Mouse (Mus musculus): ENCODE data around the gene Olfr1141. TPM values are rescaled to one million over a fixed set of nuclear protein-coding genes. Genes with fewer than 3 reads are reported as not detected.

Olfr1141 gene
- polyA plus RNA-seq (2012; ENCODE audit: low replicate concordance), result not detected in 2 replicates

DNA sequence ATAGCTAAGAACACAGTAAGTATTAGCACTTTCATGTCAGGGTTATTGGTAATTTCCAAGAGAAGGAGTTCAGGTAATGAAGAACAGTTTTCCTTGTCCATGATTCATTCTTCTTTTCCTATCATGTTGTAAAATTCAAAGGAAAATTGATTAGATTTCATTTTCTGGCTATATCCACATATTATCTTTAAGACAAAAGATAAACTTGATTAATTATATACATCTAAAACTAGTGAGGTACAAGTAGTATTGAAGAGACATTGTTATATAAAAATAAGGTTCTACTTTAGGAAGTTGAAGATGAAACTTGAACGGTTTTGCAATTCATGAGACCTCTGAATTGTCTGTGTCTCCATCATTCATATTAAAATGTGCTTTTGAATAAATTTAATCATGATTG, at the start of gene Olfr1141:
Gene Olfr1141 (minus strand): TSS at position 101 of the 400 bp plus-strand sequence.

DNA sequence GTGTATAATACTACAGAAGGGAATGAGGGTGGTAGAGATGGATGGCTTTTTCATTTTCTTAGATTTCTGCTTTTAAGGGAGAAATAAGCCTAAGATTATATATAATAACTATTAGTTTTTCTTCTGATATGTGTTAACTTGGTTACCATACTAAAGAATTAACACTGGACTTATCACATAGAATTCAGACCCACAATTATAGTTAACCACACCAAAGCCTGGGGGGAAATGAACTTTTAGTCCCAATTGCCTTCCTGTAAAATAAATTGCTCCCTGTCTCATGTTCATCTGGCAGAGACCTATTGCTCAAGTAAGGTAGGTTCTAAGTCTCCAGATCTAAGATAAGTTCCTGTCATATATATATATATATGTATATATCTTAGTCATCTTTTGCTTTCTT, 46.5 kb upstream of the Olfr1141 start, which contains the start of gene Olfr1143:
Gene Olfr1143 (plus strand): TSS at position 301 of the 400 bp plus-strand sequence.

DNA sequence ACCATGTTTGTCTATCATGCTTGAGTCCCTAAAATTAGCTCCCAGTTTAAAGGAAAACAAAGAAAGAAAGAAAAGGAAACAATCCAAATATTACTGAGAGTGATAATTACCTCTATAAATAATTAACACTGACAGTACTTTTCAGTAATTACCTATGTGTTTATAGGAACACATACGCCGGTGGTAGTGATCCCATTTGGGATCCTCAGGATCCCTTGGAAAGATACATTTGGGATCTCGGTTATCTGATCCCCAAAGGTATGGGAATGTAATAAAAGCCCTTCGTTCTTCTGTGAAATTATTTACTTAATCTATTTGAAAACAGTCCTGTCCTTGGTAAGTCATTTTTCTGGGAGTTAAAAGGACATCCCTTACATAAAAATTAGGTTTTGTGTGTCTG, 25.4 kb upstream of the Olfr1141 start, which contains the start of gene Olfr152:
Gene Olfr152 (plus strand): TSS at position 301 of the 400 bp plus-strand sequence.

DNA sequence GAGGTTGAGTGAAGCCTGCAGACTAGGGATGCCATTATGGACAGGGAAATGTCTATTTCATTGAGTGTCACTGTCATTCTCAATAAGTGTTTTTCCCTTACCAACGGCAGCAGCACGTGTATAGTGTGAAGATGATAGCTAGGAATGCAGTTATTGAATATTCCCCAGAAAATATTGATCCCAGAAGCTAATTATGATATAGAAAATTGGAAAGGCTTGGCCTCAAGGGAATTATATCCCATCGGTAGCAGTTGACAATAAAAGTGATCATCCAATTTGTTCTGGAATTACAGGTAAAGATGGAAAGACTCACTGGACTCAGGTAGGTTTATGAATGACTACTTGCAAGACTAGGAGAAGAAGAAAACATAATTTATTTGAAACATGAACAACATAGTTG, 10.3 kb downstream of the Olfr1141 start, which contains the start of gene Olfr1140:
Gene Olfr1140 (plus strand): TSS at position 301 of the 400 bp plus-strand sequence.

DNA sequence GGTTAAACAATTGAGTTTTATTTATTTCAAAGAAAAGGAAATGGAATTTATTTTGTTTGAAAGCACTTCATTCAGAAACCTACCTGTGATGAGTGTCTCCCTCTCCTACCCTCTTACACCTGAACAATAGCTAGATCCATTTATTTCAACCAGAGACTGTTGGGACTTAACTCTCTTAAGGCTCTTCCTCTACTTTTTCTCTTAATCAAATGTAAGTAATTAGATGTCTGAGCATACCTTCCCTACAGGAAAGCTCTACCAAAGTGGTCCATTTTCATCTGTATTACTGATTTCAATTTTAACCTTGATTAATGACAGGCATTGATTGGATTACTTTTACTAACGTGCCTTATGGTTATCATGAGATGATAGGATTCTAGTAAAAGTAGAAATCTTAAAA, 13.9 kb downstream of the Olfr1141 start, which contains the start of gene Olfr1138:
Gene Olfr1138 (minus strand): TSS at position 101 of the 400 bp plus-strand sequence.

DNA sequence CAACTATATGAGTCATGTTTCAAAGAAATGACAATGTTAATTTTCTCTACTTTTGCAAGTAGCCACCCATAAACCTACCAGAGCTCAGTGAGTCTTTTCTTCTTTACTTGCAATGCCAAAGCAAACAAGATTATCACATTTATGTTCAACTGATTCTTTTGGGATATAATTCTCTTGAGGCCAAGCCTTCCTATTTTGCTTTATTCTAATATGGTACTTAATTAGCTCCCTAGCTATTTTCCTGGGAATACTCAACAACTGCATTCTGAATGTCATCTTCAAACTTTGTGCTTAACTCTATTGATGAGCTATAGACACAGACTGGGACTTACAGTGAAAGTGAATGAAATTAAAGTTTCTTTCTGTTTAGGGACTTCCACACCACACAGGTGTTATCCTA, 40.7 kb downstream of the Olfr1141 start, which contains the start of gene Olfr1137:
Gene Olfr1137 (minus strand): TSS at position 101 of the 400 bp plus-strand sequence.

Other genes with a start within 250 kb of the Olfr1141 start
- not detected in 2 replicates for gene Pramel6, start 247.4 kb downstream of the Olfr1141 start, polyA plus RNA-seq (2012; ENCODE audit: low replicate concordance)
- gene Olfr153, start 222.2 kb downstream of the Olfr1141 start, polyA plus RNA-seq (2012; ENCODE audit: low replicate concordance), result not detected in 2 replicates
- gene Olfr1128, start 208.4 kb downstream of the Olfr1141 start, polyA plus RNA-seq (2012; ENCODE audit: low replicate concordance), result not detected in 2 replicates
- gene Olfr1129, start 180.1 kb downstream of the Olfr1141 start, polyA plus RNA-seq (2012; ENCODE audit: low replicate concordance), result not detected in 2 replicates
- not detected in 2 replicates for gene Olfr1130, start 147.8 kb downstream of the Olfr1141 start, polyA plus RNA-seq (2012; ENCODE audit: low replicate concordance)
- gene Olfr1131, start 126.9 kb downstream of the Olfr1141 start, polyA plus RNA-seq (2012; ENCODE audit: low replicate concordance), result not detected in 2 replicates
- not detected in 2 replicates for gene Olfr1132, start 116.5 kb downstream of the Olfr1141 start, polyA plus RNA-seq (2012; ENCODE audit: low replicate concordance)
- gene Olfr1133, start 106.6 kb downstream of the Olfr1141 start, polyA plus RNA-seq (2012; ENCODE audit: low replicate concordance), result not detected in 2 replicates
- gene Olfr1134, start 95.5 kb downstream of the Olfr1141 start, polyA plus RNA-seq (2012; ENCODE audit: low replicate concordance), result not detected in 2 replicates
- not detected in 2 replicates for gene Olfr1135, start 80.3 kb downstream of the Olfr1141 start, polyA plus RNA-seq (2012; ENCODE audit: low replicate concordance)
- gene Olfr1136, start 60.0 kb downstream of the Olfr1141 start, polyA plus RNA-seq (2012; ENCODE audit: low replicate concordance), result not detected in 2 replicates
- not detected in 2 replicates for gene Olfr1137, start 40.8 kb downstream of the Olfr1141 start, polyA plus RNA-seq (2012; ENCODE audit: low replicate concordance)
- not detected in 2 replicates for gene Olfr1138, start 14.0 kb downstream of the Olfr1141 start, polyA plus RNA-seq (2012; ENCODE audit: low replicate concordance)
- gene Olfr1140, start 10.2 kb downstream of the Olfr1141 start, polyA plus RNA-seq (2012; ENCODE audit: low replicate concordance), result not detected in 2 replicates
- gene Olfr152, start 25.5 kb upstream of the Olfr1141 start, polyA plus RNA-seq (2012; ENCODE audit: low replicate concordance), result not detected in 2 replicates
- not detected in 2 replicates for gene Olfr1143, start 46.6 kb upstream of the Olfr1141 start, polyA plus RNA-seq (2012; ENCODE audit: low replicate concordance)
- gene Olfr1145, start 55.8 kb upstream of the Olfr1141 start, polyA plus RNA-seq (2012; ENCODE audit: low replicate concordance), result not detected in 2 replicates
- gene Olfr1148, start 76.5 kb upstream of the Olfr1141 start, polyA plus RNA-seq (2012; ENCODE audit: low replicate concordance), result not detected in 2 replicates
- gene Olfr1150-ps1, start 90.0 kb upstream of the Olfr1141 start, polyA plus RNA-seq (2012; ENCODE audit: low replicate concordance), result not detected in 2 replicates
- gene Olfr1151, start 101.9 kb upstream of the Olfr1141 start, polyA plus RNA-seq (2012; ENCODE audit: low replicate concordance), result not detected in 2 replicates
- not detected in 2 replicates for gene Olfr1152, start 112.5 kb upstream of the Olfr1141 start, polyA plus RNA-seq (2012; ENCODE audit: low replicate concordance)
- 0.12 TPM in 1 of 2 replicates, not detected in the other for gene Olfr1153, start 141.0 kb upstream of the Olfr1141 start, polyA plus RNA-seq (2012; ENCODE audit: low replicate concordance)
- not detected in 2 replicates for gene Olfr1154, start 151.2 kb upstream of the Olfr1141 start, polyA plus RNA-seq (2012; ENCODE audit: low replicate concordance)
- not detected in 2 replicates for gene Olfr1155, start 191.1 kb upstream of the Olfr1141 start, polyA plus RNA-seq (2012; ENCODE audit: low replicate concordance)
- not detected in 2 replicates for gene Olfr1156, start 199.1 kb upstream of the Olfr1141 start, polyA plus RNA-seq (2012; ENCODE audit: low replicate concordance)
- not detected in 2 replicates for gene Olfr1157, start 214.3 kb upstream of the Olfr1141 start, polyA plus RNA-seq (2012; ENCODE audit: low replicate concordance)
- not detected in 2 replicates for gene Olfr74, start 220.7 kb upstream of the Olfr1141 start, polyA plus RNA-seq (2012; ENCODE audit: low replicate concordance)
- not detected in 2 replicates for gene Olfr1158, start 236.1 kb upstream of the Olfr1141 start, polyA plus RNA-seq (2012; ENCODE audit: low replicate concordance)

All from hematopoietic multipotent progenitor cell, adult 10-12 weeks (in vitro differentiated cells).